Mouse (Mus musculus): ENCODE measurements around the gene Csf2rb.
"Not testable (repeated sequence)": the region's sequence is repeated elsewhere in the genome, so short reads cannot be mapped to it uniquely, and the experiment has no call there.

Csf2rb gene

GRCm38 (mm10) chr15:78327753-78328341, 2.3 kb downstream of the Csf2rb start:
- not testable (repeated sequence) for DNase-seq (ENCODE audit: low spot score)

- no peak for DNase-seq (ENCODE audit: low spot score)
These were observed 3.1 kb downstream of the Csf2rb start for GRCm38 (mm10) chr15:78328520-78329097.

DNA sequence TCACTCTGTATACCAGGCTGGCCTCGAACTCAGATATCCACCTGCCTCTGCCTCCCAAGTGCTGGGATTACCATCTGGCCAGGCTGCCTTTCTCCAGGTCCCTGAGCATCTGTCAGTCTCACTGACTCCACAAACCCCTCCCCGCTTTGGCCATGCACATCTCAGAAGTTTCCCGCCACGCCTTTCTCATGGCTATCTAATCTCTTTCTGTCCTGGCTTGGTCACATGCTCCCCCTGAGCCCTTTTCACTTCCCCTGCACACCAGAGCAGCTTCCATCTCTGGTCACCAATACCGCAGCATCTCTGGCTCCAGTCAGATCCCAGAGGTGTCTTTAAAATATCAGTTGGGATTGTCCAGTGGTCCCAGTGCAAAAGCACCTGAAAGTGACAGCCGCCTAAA, 4.4 kb downstream of the Csf2rb start:
- DNase-seq (ENCODE audit: low spot score) = not testable (repeated sequence)

DNA sequence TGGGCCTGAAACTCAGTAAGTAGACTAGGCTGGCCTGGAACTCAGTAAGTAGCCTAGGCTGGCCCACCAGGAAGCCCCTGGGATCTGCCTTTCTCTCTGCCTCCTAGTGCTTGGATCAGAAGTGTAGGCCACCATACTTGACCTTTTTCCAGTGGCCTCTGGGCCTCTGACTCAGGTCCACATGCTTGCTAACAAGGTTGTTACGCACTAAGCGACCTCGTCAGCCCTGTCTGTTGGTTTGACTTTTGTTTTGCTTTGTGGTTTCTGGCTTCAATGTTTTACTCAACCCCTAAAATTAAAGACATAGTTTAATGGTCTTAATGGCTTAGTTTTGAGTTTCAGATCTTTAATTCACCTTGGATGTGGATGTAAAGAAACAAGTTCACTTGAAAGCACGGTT, 5.2 kb downstream of the Csf2rb start:
- DNase-seq (ENCODE audit: low spot score) = no peak

GRCm38 (mm10) chr15:78331523-78332340, 6.2 kb downstream of the Csf2rb start:
- no peak for DNase-seq (ENCODE audit: low spot score)

DNA sequence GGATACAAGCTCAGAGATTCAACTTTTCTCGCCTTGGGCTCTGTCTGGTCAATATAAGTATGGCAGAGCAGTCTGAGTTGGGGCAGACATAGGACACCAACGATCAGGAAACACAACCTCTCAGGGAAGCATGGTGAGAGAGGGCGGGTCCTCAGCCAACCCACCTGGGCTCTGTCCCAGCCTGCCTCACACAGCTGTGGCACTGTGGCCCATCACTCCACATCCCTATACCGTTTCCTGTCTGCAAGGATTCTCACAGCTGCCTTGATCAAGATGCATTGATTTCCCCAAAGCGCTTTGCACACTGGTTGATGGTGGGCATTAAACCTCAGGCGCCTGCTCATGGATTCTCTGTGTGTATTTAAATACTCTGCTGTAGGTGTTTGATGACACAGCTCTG, 7.4 kb downstream of the Csf2rb start:
- no peak for DNase-seq (ENCODE audit: low spot score)

- DNase-seq (ENCODE audit: low spot score) = no peak
These were observed 8.8 kb downstream of the Csf2rb start for GRCm38 (mm10) chr15:78334380-78334779.

DNA sequence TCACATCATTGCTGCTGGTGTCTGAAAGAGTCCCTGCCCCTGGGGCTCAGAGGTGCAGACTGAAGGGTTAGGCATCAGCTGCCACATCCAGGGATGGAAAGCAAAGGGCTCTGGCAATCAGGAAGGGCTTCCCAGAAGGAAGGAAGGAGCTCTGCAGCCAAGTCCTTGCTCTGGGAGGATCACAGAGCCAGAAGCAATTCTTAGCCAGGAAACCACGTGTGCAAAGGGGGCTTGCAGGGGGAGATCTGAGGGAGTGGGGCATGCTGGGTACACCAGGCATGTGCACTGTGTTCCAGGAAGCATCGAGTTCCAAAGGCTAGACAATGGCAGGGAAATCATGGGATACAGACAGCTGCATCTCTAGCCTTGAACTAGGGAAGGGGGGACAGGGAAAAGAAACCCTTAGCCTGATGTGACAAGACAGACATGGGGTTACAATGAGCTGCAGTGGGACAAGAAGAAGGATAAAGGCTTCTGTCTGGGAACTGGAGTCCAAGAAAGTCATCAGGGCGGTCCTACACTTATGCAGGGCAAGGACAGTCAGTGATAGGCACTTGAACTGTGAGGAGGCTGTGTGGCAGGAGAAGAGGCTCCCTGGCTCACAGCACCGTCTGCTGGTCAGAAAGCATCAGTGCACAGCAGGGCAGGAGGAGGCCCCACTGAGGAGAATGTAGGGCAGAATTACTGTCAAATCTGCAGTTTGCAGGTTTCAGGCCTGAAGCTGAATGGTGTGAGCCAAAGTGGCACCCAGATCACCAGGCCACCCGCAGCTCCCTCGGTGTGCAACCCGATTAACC, 14.3 kb downstream of the Csf2rb start:
- peak; percentile 67 for DNase-seq (ENCODE audit: low spot score)

DNA sequence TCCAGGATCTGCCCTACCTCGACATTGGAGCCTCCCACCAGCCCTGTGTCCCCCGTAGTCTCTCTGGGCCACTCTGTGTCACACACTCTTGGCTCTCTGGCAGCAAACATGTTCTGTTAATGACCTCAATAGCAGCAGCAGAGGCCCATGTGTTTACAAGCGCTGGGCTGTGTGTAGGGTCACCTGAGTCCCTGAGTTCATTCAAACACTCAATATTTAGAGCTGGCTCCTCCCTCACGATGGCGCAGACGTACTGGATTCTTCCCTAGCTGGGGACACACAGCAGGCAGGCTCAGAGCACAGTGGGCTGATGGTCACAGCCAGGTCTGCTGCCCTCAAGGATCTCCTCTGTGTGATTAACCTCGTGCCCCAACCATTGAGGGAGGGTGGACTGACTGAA, 15.4 kb downstream of the Csf2rb start:
- DNase-seq (ENCODE audit: low spot score) = not testable (repeated sequence)

DNA sequence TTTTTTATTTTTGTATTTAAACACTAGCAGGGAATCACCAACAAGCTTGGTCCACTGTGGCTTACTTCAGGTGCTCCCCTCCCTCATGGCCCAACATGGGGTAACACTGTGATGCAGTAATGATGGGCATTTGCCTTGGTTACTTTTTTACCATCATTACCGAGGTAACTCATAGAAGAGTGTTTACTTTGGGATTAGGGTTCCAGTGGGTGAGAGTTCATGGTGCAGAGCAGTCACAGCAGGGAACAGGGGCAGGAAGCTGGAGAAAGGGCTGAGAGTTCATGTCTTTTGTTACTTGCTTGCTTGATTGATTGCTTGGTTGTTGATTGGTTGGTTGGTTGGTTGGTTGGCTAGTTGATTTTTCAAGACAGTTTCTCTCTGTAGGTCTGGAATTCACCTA, 18.1 kb downstream of the Csf2rb start:
- no peak for DNase-seq (ENCODE audit: low spot score)

DNA sequence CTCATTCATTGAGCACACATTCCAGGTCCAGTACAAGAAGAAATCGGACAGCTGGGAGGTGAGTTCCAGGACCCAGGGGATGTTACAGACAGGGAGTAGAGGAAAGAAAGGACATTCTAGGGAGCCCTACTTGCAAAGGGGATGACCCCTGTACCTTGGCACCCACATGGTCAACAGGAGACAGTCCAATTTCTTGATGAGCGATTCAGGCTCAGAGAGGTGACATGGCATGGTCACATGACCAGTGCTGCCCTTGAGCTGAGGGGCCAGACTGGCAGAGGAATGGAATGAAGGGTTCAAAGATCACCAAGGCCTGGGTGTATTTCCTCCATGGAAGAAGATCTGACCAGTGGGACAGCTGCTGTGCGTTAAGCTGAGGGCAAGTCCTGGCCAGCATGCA, 19.0 kb downstream of the Csf2rb start:
- DNase-seq (ENCODE audit: low spot score) = no peak

GRCm38 (mm10) chr15:78351586-78352165, 26.1 kb downstream of the Csf2rb start:
- DNase-seq (ENCODE audit: low spot score) = peak; percentile 73

DNA sequence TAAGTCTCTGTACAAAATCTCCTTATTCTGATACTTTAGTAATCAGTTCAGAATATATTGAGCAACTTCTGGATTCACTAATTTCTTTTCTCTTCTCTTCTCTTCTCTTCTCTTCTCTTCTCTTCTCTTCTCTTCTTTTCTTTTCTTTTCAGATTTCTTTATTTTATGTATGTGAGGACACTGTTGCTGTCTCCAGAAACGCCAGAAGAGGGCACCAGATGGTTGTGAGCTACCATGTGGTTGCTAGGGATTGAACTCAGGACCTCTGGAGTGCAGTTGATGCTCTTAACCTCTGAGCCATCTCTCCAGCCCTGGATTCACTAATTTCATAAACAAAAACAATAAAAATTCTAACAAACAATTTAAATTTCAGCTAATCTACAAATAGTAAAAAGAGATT, 29.4 kb downstream of the Csf2rb start:
- peak; percentile 78 for DNase-seq (ENCODE audit: low spot score)

DNA sequence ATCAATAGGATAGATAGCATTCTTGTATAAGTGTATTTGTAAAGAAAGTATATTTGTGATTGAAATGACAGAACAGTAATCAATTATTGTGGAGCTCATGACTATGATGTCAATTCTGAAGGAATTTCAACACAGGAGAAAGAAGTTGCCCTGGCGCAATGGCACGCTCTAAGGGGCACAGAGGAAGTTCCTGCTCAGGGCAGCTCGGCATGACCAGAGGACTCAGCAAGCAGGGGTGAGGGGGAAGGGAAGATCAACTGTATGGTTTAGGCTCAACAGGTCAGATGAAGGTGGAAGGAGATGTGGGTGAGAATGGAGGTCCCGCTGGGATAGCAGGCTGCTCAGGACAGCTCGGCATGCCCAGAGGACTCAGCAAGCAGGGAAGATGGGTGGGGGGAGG, 30.0 kb downstream of the Csf2rb start:
- no peak for DNase-seq (ENCODE audit: low spot score)

DNA sequence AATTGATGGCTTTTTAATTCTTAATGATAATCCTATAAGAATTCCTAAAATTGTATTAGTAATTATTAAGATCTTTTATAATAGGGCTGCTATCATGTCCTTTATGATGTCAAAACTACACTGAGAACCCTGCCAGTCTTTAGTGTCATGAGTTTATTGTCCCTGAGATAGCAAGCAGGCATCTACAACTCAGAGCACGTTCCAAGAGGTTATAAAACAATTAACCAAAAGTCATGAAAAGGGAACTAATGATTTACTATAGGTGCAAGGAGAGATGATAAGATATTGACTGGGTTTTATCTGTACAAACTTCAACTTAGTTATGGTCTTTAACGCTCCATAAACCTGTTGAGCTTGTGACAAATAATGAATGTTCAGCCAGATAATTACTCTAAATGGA, 40.4 kb downstream of the Csf2rb start:
- DNase-seq (ENCODE audit: low spot score) = no peak

DNA sequence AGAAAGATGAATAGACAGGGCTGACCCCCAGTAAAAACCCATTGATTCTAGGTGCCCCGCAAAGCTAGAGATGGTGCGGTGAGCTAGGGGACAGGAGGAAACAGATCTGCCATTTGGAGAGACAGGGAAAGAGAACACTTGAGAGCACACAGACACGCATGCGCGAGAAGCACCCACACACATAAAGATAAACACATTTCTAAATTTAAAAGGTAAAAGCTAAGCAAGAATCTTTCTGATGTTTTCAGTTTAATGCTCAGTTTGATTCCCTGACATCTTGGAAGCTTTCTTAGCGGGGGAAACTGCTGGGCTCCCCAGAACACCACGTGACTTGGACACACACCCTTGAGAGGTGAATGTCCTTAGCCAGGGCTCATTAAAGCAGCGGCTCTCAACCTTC, 41.3 kb downstream of the Csf2rb start:
- no peak for DNase-seq (ENCODE audit: low spot score)

GRCm38 (mm10) chr15:78367811-78368210, 42.3 kb downstream of the Csf2rb start:
- DNase-seq (ENCODE audit: low spot score) = no peak

DNA sequence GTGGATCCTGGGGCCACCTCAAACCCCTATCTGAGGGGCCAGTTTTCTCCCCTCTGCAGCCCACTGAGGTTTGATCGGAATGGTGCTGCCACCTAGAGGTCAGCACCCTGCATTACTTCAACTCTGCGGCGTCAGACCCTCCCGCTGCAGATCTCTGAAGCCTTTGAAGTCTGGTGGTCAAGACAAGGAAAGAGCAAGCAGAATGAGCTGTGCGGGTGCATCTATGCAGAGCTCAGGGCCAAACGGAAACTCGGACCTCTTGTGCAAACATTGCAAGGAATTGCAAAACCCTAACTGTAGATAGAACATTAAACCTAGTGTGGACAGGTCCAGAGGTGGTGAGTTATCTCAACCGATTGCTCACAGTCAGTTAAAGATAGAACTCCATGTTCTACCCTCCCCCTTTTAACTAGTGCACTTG, 43.4 kb downstream of the Csf2rb start:
- DNase-seq (ENCODE audit: low spot score) = peak; percentile 26

DNA sequence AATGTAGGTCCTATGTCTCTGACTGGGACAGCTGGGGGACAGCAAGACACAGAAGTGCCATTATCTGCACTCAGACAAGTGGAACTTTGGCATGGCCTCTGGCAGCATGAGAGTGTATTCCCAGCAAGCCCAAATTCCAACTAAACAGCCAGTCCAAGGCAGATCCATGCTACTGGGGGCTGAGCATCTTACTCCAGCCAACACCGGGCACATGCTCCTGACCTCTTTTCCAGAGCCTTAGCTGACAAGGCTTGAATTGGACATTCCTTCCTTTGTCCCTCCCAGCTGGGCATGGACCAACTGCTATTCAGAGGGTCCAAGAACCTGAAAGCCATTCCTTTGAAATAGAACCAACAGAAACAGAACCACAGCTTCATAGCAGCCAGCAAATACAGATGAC, 44.1 kb downstream of the Csf2rb start:
- no peak for DNase-seq (ENCODE audit: low spot score)

DNA sequence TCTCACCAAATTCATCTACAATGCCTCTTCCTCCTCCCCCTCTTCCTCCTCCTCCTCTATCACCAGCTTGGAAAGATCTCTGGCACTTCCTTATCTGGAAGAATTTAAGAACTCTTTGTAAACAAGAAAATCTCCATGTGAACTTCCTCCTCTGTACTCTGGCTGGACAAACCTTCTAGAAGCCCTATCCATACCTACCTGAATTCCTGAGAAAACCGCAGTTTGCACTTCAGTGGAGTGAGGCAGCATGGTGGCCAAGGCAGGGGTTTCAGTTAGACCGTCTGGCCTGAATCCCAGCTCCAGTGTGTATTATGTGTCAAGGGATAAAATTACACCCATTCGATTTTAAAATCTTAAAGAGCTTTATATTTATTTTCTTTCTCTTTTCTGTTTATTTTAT, 47.2 kb downstream of the Csf2rb start:
- no peak for DNase-seq (ENCODE audit: low spot score)

- no peak for DNase-seq (ENCODE audit: low spot score)
These were observed 48.7 kb downstream of the Csf2rb start for GRCm38 (mm10) chr15:78374204-78374603.

DNA sequence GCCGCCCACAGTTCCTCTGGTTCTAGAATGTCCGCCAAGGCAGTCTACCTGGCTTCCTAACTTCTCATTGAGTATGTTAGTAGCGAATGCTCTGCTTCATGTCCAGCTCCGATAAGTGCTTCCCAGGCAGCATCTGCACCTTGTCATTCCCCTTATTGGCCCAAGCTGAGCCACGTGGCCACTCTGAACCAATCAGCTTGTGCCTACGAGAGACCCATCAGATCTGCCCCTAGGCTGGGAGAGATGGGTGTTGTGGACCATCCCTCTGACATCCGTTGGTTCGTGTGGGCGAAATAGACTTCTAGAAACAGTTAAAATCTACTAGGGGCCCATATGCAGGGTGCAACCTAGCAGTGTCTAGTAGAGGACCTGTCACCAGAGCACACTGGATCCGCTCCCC, 52.3 kb downstream of the Csf2rb start:
- no peak for DNase-seq (ENCODE audit: low spot score)
